Mouse (Mus musculus) erythroblast, embryonic 14.5 days (primary cell): ENCODE measurements around the gene Fam8a1.

Experiments used
- GATA1 ChIP-seq: IDR thresholded peaks from 2 replicates; pipeline ENCODE4 v1.6.1; 2012; ENCODE audit warnings: low read length, inconsistent platforms, mixed read lengths
- TAL1 ChIP-seq: IDR thresholded peaks from 3 replicates; pipeline ENCODE4 v1.6.1; 2012; ENCODE audit warnings: low read length, inconsistent platforms, mixed read lengths

DNA sequence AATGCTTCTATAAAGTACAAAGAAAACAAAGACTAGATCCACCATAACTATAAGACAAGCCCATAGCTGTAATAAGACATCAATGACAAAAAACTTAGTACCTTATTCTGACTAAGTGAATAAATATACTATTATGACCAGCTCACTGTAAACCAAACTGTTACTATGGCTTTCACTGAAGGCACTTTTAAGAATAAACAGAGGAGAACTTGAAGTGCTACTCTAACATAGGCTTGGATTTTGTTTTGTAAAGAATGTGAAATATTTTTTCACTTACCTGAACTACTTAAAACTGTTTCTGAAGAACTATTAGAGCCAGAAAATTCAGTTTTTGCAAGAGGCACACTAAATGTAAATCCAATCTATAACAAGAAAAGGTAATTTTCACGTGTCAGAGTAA, 30.1 kb downstream of the Fam8a1 start:
- TF ChIP-seq TAL1 (no peak), GATA1 (no peak)
